Mouse (Mus musculus) 3134 (cell line): ENCODE results near the gene Lrrc45.
"Not testable (repeated sequence)": the region's sequence is repeated elsewhere in the genome, so short reads cannot be mapped to it uniquely, and the experiment has no call there.

Source experiments
- DNase-seq: peaks from one replicate; pipeline ENCODE4 v3.0.0-alpha.2; 2011; ENCODE audit warnings: low spot score; ENCODE audit not compliant: insufficient read length; ENCODE audit errors: extremely low read depth

The Lrrc45 gene

DNA sequence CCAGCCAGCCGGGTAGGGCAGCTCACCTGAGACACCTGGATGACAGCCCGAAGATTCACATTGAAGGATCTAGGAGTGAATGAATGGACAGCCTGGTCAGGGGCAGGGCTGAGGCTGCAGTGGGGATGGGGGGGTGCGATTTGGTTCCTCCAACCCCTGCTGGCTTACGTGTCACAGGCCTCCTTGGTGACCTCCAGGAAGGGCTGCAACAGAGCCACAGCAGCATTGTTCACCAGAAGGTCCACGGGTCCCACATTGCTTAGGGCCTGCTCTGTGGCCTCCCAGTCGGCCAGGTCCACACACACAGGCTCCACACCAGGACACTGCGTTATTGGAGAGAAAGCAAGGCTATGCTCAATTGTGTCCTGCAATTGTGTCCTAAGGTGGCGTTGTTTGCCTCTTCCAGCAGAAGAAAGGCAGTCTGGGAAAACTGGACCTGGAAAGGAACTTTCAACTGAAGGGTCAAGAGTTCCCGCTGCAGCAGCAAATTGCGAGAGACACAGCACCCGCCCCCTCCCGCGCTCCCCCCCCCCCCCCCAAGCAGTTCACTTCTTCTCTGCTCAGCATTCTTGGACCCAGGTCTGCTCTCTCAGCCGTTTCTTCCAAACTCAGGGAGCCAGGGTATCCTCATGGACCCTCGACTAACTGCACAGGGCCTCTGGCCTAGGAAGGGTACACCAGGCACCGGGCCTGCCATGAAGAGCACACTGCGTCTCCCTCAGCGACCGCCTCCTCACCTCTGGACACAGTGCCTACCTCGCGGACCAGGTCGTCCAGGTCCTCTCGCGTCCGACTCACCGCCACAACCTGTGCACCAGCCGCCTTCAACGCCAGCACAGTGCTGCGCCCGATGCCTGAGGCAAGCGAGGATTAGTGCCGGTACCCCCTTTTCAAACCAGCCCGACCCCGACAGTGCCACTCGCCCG, 12.8 kb downstream of the Lrrc45 start:
- DNase-seq: no peak

DNA sequence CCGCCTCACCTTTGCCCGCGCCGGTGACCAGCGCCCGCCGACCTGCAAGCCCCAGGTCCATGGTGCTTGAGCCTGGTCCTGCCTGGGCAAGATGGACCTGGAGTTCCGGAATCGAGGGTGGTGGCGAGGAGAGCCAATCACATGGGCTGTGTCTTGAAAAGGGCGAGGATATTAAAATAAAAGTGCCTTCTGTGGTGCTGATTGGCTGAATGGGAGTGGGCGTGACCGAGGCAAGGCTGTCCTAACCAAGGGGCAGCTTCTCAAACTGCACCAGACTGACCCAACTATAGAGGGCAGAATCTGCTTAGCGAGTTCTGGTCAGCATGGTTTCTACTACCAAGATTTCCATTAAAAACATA, 13.4 kb downstream of the Lrrc45 start, which contains the start of gene Dcxr:
TSS of gene Dcxr (minus strand) at position 113 of the 359 bp plus-strand sequence.
- DNase-seq: peak; percentile 86

DNA sequence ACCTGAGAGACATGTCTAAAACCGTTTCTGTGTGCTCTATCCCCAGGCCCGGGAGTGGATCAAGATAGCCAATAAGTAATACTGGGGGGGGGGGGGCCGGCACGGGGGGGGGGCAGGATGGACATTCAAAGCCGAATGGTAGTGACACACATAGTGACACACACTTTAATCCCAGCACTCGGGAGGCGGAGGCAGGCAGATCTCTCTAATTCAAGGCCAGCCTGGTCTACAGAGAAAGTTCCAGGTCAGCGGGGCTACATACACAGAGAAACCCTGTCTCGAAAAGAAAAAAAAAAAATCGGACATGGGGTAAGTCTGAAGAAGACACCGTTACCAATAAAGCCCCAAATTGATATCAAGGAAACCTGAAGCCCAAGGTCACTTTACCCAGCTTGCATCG, 13.8 kb downstream of the Lrrc45 start:
- DNase-seq: no peak

DNA sequence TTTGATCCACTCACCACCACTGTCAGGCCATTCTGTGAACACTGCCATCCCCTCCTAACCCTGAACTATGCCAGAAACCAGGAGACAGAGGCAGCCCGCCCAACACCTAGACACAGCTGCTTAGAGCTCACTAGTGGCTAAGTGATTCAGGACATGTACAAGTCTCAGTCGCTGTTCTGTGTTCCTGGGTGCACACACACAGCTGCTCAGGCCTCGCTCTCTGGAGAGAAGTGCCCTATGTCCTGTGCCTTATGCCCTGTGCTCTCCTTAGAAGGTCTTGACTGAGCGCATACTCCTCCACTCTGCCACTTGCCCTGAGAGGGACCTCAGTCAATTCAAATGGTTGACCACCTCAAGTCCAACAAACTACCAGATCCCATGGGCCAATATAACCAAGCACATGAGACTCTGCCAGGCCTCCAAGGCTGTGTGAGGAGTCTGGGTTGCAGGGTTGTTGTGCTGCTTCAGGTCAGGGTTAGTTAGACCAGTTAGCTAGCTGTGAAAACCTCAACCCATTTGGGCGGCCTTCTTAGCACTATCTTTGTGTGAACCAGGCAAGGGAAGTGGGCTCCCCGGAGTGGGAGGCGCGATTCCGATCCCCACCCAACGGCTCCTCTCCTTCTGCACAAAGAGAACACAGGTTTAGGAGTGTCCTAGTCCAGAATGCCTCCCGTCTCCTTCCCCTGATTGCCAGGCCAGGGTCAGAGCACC, 15.0 kb downstream of the Lrrc45 start:
- no peak for DNase-seq

DNA sequence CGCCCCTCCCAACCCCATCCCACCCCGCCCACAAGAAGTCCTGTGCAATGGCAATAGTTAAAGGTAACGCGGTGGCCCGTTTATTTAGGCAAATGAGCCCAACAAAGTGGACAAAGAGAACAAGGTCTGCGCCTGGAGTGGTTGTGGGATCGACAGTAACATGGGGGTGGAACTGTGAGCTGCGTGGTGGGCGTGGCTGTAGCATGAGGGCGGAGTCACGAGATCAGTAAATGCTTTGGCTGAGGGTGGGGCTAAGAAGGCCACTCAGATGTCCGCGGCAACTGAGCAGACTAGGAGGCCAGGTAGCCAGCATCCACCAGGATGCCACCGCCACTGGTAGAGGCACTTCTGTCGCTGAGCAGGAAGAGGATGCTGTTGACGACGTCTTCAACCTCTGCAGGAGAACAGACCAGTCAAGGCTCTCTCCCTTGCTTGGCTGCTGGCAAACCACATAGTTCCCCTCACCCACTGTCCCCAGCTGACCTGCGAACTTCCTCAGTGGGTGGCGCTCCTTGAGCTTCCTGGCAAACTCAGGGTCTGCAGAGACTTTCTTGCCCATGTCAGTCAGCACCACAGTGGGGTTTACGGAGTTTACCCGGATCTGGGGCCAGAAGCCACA, 15.8 kb downstream of the Lrrc45 start:
- not testable (repeated sequence) for DNase-seq

DNA sequence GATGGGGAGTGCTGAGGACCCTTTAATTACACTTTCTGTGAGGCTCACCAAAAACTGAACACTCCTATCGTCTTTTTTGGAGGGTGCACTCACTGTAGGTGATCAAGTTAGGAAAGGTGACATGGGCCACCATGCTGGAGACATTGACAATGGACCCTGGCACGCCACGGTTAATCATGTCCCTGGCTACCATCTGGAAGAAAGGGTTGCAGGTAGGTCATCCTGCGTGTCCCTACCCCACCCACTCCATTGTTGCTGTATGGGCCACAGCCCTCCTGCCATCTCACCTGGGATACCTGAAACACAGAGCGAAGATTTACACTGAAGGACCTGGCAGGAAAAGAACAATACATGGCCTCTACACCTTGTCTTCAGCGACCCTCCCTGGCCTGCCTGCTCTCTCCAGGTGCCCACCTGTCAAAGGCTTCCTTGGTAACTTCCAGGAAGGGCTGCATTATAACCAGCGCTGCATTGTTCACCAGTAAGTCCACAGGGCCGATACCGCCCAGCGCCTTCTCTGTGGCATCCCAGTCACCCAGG, 16.7 kb downstream of the Lrrc45 start:
- DNase-seq: no peak

DNA sequence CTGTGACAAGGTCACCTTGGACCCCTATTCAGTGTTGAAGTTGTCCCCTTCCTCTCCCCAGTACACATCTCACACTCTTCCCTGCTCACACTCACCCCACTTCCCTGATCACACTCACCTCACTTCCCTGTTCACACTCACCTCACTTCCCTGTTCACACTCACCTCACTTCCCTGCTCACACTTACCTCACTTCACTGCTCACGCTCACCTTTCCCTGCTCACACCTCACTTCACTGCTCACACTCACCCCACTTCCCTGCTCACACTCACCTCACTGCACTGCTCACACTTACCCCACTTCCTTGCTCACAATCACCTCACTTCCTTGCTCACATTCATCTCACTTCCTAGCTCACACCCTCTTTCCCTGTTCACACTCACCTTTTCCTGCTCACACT, 17.7 kb downstream of the Lrrc45 start:
- no peak for DNase-seq

DNA sequence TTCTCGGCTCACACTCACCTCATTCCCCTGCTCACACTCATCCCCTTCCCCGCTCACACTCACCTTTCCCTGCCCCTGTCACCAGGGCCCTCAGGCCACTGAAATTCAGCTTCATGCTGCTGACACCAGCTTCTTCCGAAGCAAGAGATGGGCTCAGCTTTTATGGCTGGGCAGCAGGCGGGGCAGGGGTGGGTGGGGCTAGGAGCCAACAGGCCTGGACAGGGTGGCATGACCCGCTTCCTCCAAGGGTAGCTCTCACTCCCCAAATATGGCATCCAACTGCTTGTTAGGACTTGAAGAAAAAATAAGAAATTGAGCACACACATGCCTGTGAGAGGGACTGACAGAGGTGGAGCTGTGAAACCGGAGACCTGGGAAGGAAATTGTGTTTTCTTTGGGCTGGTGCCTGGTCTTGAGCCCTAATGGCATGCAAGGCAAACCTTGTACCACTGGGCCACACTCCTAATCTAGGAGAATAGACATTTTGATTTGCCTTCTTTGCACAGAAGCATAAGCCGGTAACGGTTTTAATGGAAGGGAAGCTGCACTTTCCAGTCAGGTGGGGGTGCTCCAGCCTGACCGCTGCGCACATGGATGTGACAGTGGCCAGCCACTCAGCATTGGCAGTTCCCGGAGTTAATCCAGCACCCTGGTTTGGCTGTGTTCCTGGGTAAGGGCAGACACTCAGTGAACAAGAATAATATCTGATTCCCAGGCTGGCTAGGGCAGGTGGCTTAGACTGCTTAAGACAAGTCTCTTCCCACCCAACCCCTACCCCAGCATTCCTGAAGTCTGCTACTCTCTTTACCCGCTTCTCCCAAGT, 18.3 kb downstream of the Lrrc45 start, which contains the start of gene Cbr2:
TSS of gene Cbr2 (minus strand) at position 257 of the 823 bp plus-strand sequence.
- DNase-seq: peak; percentile 85

DNA sequence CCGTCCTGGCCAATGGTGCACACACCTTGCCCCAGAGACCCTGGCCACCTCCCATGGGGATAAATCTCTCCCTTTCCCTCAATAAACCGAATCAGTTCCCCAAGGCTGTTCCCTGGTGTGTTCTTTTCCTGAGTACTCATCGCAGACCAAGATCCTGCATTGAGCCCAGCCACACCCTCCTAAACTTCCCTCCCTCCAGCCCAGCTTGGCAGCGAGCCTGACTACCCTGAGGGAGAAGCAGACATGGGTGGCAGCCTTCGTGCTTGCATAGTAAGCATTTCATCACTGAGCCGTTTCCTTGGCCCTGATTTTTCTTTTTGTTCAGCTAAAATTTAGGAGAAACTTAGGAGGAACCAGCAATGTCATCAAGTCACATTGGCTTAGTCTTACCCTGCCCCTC, 19.8 kb downstream of the Lrrc45 start:
- DNase-seq: peak; percentile 75

DNA sequence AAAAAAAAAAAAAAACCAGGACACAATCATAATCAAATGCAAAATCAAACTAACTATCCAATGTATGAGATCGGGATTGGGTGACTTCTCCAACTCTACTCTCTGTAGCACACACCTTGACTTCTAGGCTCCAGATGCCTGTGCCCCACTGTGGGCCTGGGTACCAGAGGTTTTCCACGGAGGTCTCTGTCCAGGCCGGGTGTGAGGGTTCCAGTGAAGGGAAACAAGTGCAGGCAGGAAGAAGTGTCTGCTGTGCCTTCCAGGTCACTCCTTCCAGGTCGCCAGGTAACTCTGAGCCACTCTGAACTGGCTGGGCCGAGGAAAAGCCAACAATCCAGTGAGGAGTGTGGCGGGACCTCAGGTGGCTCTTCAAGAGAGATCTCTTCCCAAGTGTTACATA, 22.7 kb downstream of the Lrrc45 start:
- DNase-seq: no peak

DNA sequence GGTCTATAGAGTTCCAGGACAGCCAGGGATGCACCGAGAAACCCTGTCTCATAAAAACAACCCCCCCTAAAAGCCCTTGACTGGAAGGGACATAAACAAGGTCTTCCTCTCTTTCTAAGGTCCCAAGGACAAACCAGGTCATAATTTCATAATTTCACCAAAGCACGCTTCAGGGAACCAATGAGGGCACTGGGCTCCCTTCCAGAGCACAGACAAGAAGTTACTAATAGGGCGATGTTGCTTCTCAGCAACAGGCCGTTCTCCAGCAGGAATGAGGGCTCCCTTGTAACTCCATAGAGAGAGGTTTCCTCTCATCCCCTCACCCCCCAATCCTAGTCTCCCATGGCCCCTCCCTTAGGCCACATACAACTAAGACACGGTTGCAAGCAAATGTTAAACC, 27.3 kb downstream of the Lrrc45 start:
- DNase-seq: no peak

DNA sequence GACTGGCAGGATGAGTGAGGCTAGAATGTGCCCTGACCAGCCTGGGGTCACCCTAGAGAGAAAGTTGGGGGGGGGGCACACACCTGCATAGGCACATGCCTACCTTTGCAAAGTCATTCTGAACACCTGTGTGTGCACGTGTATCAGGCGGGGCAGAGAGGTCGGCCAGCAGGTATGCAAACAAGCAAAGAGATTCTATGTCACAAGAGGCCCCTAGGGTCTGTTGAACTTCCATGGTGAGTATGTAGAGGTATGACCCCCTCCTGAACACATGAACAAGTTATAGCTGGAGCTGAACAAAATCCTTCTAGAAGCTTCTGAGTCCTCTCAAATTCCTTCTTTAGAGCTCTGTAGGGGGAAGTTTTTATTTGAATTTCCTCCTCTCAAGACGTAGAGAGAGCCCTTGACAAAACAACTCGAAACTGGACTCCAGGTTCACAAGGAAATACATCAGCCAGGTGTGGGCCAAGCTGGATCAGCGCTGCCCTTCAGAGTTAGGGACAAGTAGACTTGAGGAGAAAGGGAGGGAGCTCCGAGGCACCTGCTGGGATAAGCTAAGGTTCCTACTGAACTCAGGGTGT, 30.5 kb downstream of the Lrrc45 start:
- DNase-seq: no peak

DNA sequence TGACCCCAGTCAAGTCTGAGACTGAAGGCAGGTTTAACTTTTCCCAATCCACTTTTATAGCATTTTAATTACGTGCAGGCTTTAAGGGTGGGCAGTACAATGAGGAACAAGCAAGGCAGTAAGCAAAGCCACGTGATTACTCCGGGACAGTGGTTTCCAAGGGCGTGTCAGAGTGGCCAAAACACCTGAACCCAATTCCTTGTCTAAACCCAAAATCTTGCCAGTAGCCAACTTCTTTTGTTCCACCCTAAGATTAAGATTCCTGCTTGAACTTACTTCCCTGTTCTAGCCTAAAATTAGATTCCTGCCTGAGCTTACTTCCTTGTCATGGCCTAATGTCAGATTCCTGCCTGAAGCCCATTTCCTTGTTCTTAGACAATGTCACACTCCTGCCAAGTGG, 34.2 kb downstream of the Lrrc45 start:
- DNase-seq: no peak

DNA sequence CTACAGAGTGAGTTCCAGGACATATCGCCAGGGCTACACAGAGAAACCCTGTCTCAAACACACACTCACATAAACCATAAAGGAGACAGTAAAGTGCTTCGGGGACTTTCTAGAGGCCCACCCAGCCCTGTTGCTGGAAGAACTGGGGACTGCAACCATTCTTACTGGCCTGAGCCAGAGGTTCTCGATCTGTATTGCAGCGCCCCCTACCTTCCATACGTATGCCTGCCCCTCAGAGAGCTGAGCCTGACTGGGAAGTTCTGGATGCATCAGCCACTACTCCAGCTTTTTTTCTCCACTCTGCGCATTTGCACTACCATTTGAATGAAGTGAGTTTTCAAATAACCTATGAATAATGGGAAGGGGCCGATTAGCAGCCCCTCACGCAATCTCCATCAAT, 35.7 kb downstream of the Lrrc45 start:
- DNase-seq: no peak

DNA sequence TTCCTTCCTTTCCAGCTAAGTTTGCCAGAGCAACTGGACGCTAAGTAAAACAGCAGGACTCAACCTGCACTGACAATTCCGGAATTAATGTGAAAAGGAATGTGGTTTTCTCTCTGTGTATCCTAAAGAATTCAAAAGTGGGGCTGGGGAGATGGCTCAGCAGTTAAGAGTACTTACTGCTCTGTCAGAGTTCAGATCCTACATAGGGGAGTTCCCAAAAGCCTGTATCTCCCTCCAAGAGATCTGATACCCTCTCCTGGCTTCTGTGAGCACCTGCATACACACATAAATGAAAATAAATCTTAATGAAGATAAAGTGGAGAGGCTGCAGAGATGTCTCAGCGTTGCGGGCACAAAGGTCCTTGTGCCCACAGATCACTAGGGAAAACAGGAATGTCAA, 37.9 kb downstream of the Lrrc45 start:
- no peak for DNase-seq

DNA sequence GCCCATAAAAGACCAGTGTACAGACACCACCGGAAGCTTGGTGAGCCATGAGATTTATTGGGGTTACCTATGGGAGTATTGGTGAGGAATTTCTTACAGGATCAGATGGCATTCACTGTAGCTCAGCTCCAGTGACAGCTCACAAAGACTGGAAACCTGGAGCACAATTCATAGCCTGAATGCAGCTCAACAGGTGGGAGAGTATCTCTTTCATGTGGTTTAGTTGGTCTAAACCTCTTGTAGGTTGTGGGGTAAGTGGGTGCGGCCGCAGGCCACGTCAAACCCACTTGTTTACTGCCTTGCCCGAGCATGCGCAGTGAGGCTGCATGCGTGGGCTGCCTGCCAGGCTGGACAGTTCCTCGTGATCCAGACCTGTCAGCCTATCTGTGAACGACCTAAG, 46.5 kb downstream of the Lrrc45 start:
- DNase-seq: no peak

DNA sequence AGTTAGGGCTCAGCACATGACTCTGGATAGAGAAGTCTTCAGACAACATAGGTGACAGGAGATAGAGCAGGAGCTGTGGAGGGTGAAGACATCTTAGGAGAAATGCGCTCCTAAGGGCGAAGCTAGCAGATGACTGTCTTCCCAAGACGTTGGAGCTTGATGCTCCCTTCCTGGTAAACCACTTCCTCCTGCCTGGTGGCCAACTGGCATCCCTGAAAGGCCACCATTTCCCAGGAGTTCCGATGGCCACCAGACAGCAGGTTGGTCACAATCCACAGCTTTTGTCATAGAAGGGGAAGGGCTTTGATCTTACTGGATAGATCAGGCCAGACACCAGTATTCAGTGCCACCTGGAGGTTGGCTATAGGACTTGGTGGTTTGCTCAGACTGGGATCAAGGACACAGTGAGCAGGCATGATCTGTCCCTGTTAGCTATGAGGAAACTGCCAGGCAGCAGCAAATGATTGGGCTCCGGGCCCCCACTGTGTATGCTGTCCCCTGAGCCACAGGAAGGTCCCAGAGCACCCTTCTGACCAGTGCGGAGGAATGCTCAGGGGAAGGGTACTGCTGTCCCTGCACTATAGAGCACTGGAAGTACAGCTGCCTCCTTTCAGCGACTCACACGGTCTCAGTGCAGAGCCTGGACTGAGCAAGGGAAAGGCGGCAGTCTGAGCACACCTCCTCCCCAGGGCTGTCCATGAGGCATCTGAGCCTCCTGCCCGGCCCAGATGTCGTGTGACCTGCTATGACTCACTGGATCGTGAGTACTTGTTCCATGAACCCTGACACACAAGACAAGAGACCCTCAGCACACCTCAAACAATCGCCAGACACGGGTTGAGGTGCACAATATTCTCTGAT, 48.3 kb downstream of the Lrrc45 start:
- peak; percentile 69 for DNase-seq

DNA sequence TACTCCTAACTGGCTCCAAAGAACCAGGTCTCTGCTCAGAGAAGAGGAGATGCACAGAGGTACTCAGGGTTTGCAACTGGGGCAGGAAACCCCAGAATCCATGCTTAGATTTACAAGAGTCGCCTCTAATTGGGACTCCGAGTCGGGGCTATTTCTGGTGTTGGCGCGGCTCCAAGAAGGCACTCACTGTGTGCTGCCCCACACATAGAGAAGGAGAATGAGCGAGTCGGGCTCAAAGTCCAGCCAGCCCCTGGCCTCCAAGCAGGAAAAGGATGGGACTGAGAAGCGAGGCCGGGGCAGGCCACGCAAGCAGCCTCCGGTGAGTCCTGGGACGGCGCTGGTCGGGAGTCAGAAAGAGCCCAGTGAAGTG, 48.9 kb downstream of the Lrrc45 start, which contains the start of gene Hmga1b:
TSS of gene Hmga1b (plus strand) at position 123 of the 370 bp plus-strand sequence.
- DNase-seq: not testable (repeated sequence)
